8 mouse cellular contexts compared by ENCODE assay signal in the genomic region with DNA sequence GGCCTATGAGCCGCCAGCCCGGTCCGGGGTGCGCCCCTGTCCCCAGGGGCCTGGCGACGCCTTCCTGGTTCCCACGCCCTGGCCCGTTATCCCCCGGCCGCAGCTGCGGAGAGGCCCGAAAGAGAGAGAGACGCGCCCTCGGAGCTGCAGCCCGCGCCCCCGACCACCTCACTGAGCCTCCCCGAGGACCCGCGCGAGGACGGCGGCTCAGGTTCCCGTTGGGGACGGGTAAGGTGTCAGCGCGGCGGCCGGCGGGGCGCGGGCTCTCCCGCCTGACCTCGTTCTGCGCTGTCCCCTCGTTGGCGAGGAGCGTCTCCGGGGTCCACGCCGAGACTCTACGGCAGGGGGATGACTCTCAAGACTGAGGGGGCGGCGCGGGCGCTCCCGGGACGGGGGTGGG. TPM values are rescaled to one million over a fixed set of nuclear protein-coding genes. Genes with fewer than 3 reads are reported as not detected.
A peak's percentile ranks its signal among the peaks of the same experiment; 100 is the strongest.
DNase-seq lines count a peak whose midpoint lies in the region; ATAC-seq and TF ChIP-seq lines count a peak whose summit lies in the region.

No protein-coding gene starts in this region.

- TF ChIP-seq CTCF in embryonic fibroblast, embryonic 13.5 days (IDR thresholded peaks at IDR 0.05; ENCODE audit: borderline replicate concordance, insufficient read depth, low read length): no peak

- TF ChIP-seq POLR2A in embryonic fibroblast, embryonic 13.5 days (IDR thresholded peaks at IDR 0.05; ENCODE audit: low read depth, low read length): no peak

- H3K27me3 ChIP-seq in hindbrain, embryonic 11.5 days (ENCODE audit: control insufficient read depth, insufficient read depth, low read length): no peaks in the 10 kb centered on the region; the same call in 1 of the 2 replicates
- H3K27me3 ChIP-seq in liver, embryonic 16.5 days (ENCODE audit: control insufficient read depth, insufficient read depth, low read depth, low read length): peaks cover 23% of the 10 kb centered on the region
- no peaks in the 10 kb centered on the region for H3K27me3 ChIP-seq in stomach, embryonic 16.5 days (ENCODE audit: control insufficient read depth, insufficient read depth, low read length)

- DNase-seq in cerebellum, adult 11 months: peak; percentile 11
- DNase-seq in cerebellum, postnatal 36 days: no peak
- peak; percentile 18 for DNase-seq in CD4-positive helper T cell, adult 2 months (ENCODE audit: low read depth, low spot score)
- DNase-seq in hindbrain, embryonic 11.5 days (ENCODE audit: low spot score): peak; percentile 60
- DNase-seq in frontal cortex, postnatal 25 days (ENCODE audit: low spot score in 2 of 2): no peak

- no peaks in the 10 kb centered on the region for H3K9me3 ChIP-seq in hindbrain, embryonic 11.5 days (ENCODE audit: control insufficient read depth, low read length)
- no peaks in the 10 kb centered on the region for H3K9me3 ChIP-seq in liver, embryonic 16.5 days (replicated peaks; ENCODE audit: control insufficient read depth, low read length)
- H3K9me3 ChIP-seq in stomach, embryonic 16.5 days (replicated peaks; ENCODE audit: control insufficient read depth, low read length): no peaks in the 10 kb centered on the region

- peak overlapping the region; percentile 96 for H3K4me2 ChIP-seq in hindbrain, embryonic 11.5 days (replicated peaks; ENCODE audit: low read depth, low read length)
- H3K4me2 ChIP-seq in liver, embryonic 16.5 days (ENCODE audit: low read depth, low read length): peak overlapping the region; percentile 68
- peak overlapping the region; percentile 87 for H3K4me2 ChIP-seq in stomach, embryonic 16.5 days (ENCODE audit: low read depth, low read length)

- H3K27ac ChIP-seq in embryonic fibroblast, embryonic 13.5 days (ENCODE audit: insufficient read depth, low read length): peak overlapping the region; percentile 88
- no peak overlapping the region for H3K27ac ChIP-seq in hindbrain, embryonic 11.5 days (ENCODE audit: low read depth, low read length)
- no peak overlapping the region for H3K27ac ChIP-seq in liver, embryonic 16.5 days (ENCODE audit: low read length)
- peak overlapping the region; percentile 91 for H3K27ac ChIP-seq in stomach, embryonic 16.5 days (ENCODE audit: low read length)

- under 1% methylated on average over 46 of the region's 49 CpGs for whole genome bisulfite sequencing in hindbrain, embryonic 11.5 days
- 2% methylated on average over 42 of the region's 49 CpGs for WGBS in liver, embryonic 16.5 days (ENCODE audit: insufficient replicate concordance)
- under 1% methylated on average over 49 of the region's 49 CpGs for WGBS in stomach, embryonic 16.5 days

- peaks cover 6% of the 10 kb centered on the region; the same call in 1 of the 2 replicates for H3K4me1 ChIP-seq in embryonic fibroblast, embryonic 13.5 days (ENCODE audit: control insufficient read depth, insufficient read depth, low read length)
- no peaks in the 10 kb centered on the region for H3K4me1 ChIP-seq in hindbrain, embryonic 11.5 days (replicated peaks; ENCODE audit: control insufficient read depth, insufficient read depth, low read length)
- peaks cover 2% of the 10 kb centered on the region for H3K4me1 ChIP-seq in liver, embryonic 16.5 days (ENCODE audit: control insufficient read depth, low read depth, low read length)
- H3K4me1 ChIP-seq in stomach, embryonic 16.5 days (ENCODE audit: control insufficient read depth, insufficient read depth, low read length): peaks cover 18% of the 10 kb centered on the region

- H3K36me3 ChIP-seq in hindbrain, embryonic 11.5 days (ENCODE audit: control insufficient read depth, insufficient read depth, low read length): no peaks in the 10 kb centered on the region
- H3K36me3 ChIP-seq in liver, embryonic 16.5 days (ENCODE audit: control insufficient read depth, insufficient read depth): no peaks in the 10 kb centered on the region
- no peaks in the 10 kb centered on the region for H3K36me3 ChIP-seq in stomach, embryonic 16.5 days (ENCODE audit: control insufficient read depth, insufficient read depth, low read length)

- peak; percentile 70 for ATAC-seq in hindbrain, embryonic 11.5 days (ENCODE audit: low FRiP score)
- ATAC-seq in liver, embryonic 16.5 days (ENCODE audit: low read depth): 0 out of 2 replicates have a peak, but pooled peaks have one; percentile 7
- peak; percentile 9 for ATAC-seq in stomach, embryonic 16.5 days (ENCODE audit: insufficient read depth, low FRiP score)

- H3K9ac ChIP-seq in hindbrain, embryonic 11.5 days (ENCODE audit: low read depth, low read length): peak overlapping the region; percentile 68
- H3K9ac ChIP-seq in liver, embryonic 16.5 days (ENCODE audit: low read depth, low read length): peak overlapping the region; percentile 47
- H3K9ac ChIP-seq in stomach, embryonic 16.5 days (ENCODE audit: low read length): peak overlapping the region; percentile 86

- peak overlapping the region; percentile 60 for H3K4me3 ChIP-seq in embryonic fibroblast, embryonic 13.5 days (ENCODE audit: insufficient read depth, low read length)
- H3K4me3 ChIP-seq in hindbrain, embryonic 11.5 days (ENCODE audit: low read depth, low read length): peak overlapping the region; percentile 65
- peak overlapping the region; percentile 56 for H3K4me3 ChIP-seq in liver, embryonic 16.5 days (ENCODE audit: low read depth, low read length)
- peak overlapping the region; percentile 70 for H3K4me3 ChIP-seq in stomach, embryonic 16.5 days (replicated peaks; ENCODE audit: low read length)

RNA-seq across cellular contexts. Expression of a gene that starts 0.5 kb away (rescaled TPM):
- 181 and 191 TPM in 2 replicates for polyA plus RNA-seq in embryonic fibroblast, embryonic 13.5 days (2011; ENCODE audit: insufficient read length, low read depth, missing spikeins)
- 4.2 and 9.2 TPM in 2 replicates for polyA plus RNA-seq in hindbrain, embryonic 11.5 days (2014; fragmentation: Nextera tagmentation; extraction: Ambion mirVana)
- 1.2 and 1.4 TPM in 2 replicates for polyA plus RNA-seq in liver, embryonic 16.5 days (2015; fragmentation: Nextera tagmentation; extraction: Ambion mirVana)
- 22.6 and 29.6 TPM in 2 replicates for polyA plus RNA-seq in stomach, embryonic 16.5 days (2015; fragmentation: Nextera tagmentation; extraction: Ambion mirVana)

Comparison
In these comparisons a context has a peak if more than half of its experiments do, and no peak if none do; other contexts are left out.
1. DNase-seq: peak in cerebellum, adult 11 months (single experiment), CD4-positive helper T cell, adult 2 months (single experiment) and hindbrain, embryonic 11.5 days (single experiment); none in cerebellum, postnatal 36 days (0 of 2) and frontal cortex, postnatal 25 days (0 of 2).
2. H3K27ac ChIP-seq: peak in embryonic fibroblast, embryonic 13.5 days (single experiment) and stomach, embryonic 16.5 days (single experiment); none in hindbrain, embryonic 11.5 days (single experiment) and liver, embryonic 16.5 days (single experiment).
3. ATAC-seq: peak in every context shown above with its lines; median percentile 70 in hindbrain, embryonic 11.5 days; 9 in stomach, embryonic 16.5 days; 7 in liver, embryonic 16.5 days.
4. Peak in every context shown above with its lines, with median percentiles within 50 percentile points of each other: H3K4me3 ChIP-seq, H3K4me2 ChIP-seq and H3K9ac ChIP-seq.